Mouse (Mus musculus) limb, embryonic 13.5 days (tissue): ENCODE data around the gene Alkal2. TPM values are rescaled to one million over a fixed set of nuclear protein-coding genes. Genes with fewer than 3 reads are reported as not detected.

ENCODE experiments used
- ATAC-seq: fragments of 200-750 bp; cut with Nextera tagmentation; 2 replicates; pipeline ENCODE4 v1.8.0; 2017; ENCODE audit warnings: low read depth, moderate number of reproducible peaks, moderate TSS enrichment; ENCODE audit not compliant: low FRiP score
- H3K27ac ChIP-seq: fragments of 300-500 bp; sonication (generic); 2 replicates; pipeline ENCODE4 v1.5.1; 2015; ENCODE audit warnings: inconsistent platforms, mild to moderate bottlenecking, moderate library complexity
- H3K27me3 ChIP-seq: fragments of 300-500 bp; sonication (generic); 2 replicates; pipeline ENCODE4 v1.6.1; 2015; ENCODE audit warnings: mild to moderate bottlenecking, inconsistent platforms
- H3K36me3 ChIP-seq: fragments of 300-500 bp; sonication (generic); 2 replicates; pipeline ENCODE4 v1.6.1; 2015; ENCODE audit warnings: inconsistent platforms, mild to moderate bottlenecking, moderate library complexity
- H3K4me1 ChIP-seq: fragments of 300-500 bp; sonication (generic); 2 replicates; pipeline ENCODE4 v1.6.1; 2015; ENCODE audit warnings: inconsistent platforms
- H3K4me2 ChIP-seq: fragments of 300-500 bp; sonication (generic); replicated peaks from 2 replicates; pipeline ENCODE4 v1.6.1; 2015; ENCODE audit warnings: inconsistent platforms, mild to moderate bottlenecking, moderate library complexity
- H3K4me3 ChIP-seq: fragments of 300-500 bp; sonication (generic); 2 replicates; pipeline ENCODE4 v1.5.1; 2015; ENCODE audit warnings: moderate library complexity, mild to moderate bottlenecking, inconsistent platforms
- H3K9ac ChIP-seq: fragments of 300-500 bp; sonication (generic); 2 replicates; pipeline ENCODE4 v1.6.1; 2015; ENCODE audit warnings: mild to moderate bottlenecking, inconsistent platforms
- H3K9me3 ChIP-seq: fragments of 300-500 bp; sonication (generic); 2 replicates; pipeline ENCODE4 v1.6.1; 2016; ENCODE audit warnings: inconsistent platforms
- WGBS: fragments of 180-500 bp; shearing (Covaris S2); methylation state at CpG from one replicate; pipeline ENCODE4 v1.1.7; 2015; 5-methylcytosine and 5-hydroxymethylcytosine counted together
- polyA plus RNA-seq: library from polyadenylated mRNA; unstranded; fragments of >200 nt; fragmentation: Nextera tagmentation; extraction: Ambion mirVana; gene quantifications from 2 replicates; pipeline ENCODE4 v1.2.1, GENCODE M21; 2015

The Alkal2 gene
- polyA plus RNA-seq, 1 experiment from 2014 or later = 3.6 TPM

GRCm38 (mm10) chr12:30933299-30933698 is 49.2 kb downstream of the Alkal2 start:
- Histone ChIP-seq H3K36me3 (no peaks in the 10 kb centered on the region), H3K27me3 (no peaks in the 10 kb centered on the region), H3K4me1 (no peaks in the 10 kb centered on the region), H3K9ac (no peak overlapping the region), H3K9me3 (no peaks in the 10 kb centered on the region), H3K27ac (no peak overlapping the region), H3K4me3 (no peak overlapping the region), H3K4me2 (no peak overlapping the region)
- no peak for ATAC-seq
- 76% methylated on average over 2 of the region's 2 CpGs for WGBS

GRCm38 (mm10) chr12:30936899-30937298 is 52.8 kb downstream of the Alkal2 start:
- no peak for ATAC-seq

More at GRCm38 (mm10) chr12:30936899-30937298, 52.8 kb downstream of the Alkal2 start:
- Histone ChIP-seq H3K4me1 (no peaks in the 10 kb centered on the region), H3K27me3 (no peaks in the 10 kb centered on the region), H3K27ac (no peak overlapping the region), H3K9me3 (no peaks in the 10 kb centered on the region), H3K4me3 (no peak overlapping the region), H3K9ac (no peak overlapping the region), H3K4me2 (no peak overlapping the region), H3K36me3 (peaks cover 3% of the 10 kb centered on the region; the same call in 1 of the 2 replicates)
- 60% methylated on average over 2 of the region's 2 CpGs for WGBS

Other genes with a start within 250 kb of the Alkal2 start
- gene Acp1, start 27.3 kb downstream of the Alkal2 start, polyA plus RNA-seq = 172 and 187 TPM in 2 replicates
- 14.5 TPM in 2 replicates for gene Sh3yl1, start 27.3 kb downstream of the Alkal2 start, polyA plus RNA-seq
- gene Fam110c, start 189.5 kb downstream of the Alkal2 start, polyA plus RNA-seq = 0.08 and 0.22 TPM in 2 replicates